Mouse (Mus musculus) liver, embryonic 14.5 days (tissue): ENCODE measurements around the gene Fgd6. TPM values are rescaled to one million over a fixed set of nuclear protein-coding genes. Genes with fewer than 3 reads are reported as not detected.

Source experiments
- ATAC-seq: fragments of 200-750 bp; cut with Nextera tagmentation; 2 replicates; pipeline ENCODE4 v1.8.0; 2017; ENCODE audit warnings: moderate number of reproducible peaks, mild to moderate bottlenecking, moderate library complexity; ENCODE audit not compliant: insufficient read depth
- DNase-seq, 3 experiments: peaks; one replicate each; pipeline ENCODE4 v3.0.0-alpha.2; 2012 to 2013; ENCODE audit warnings: low read depth in 3 of 3, low spot score in 3 of 3
- H3K27ac ChIP-seq: fragments of 300-500 bp; sonication (generic); 2 replicates; pipeline ENCODE4 v1.5.1; 2014; ENCODE audit warnings: moderate library complexity, mild to moderate bottlenecking, control low read depth, inconsistent platforms
- H3K27me3 ChIP-seq: fragments of 300-500 bp; sonication (generic); 2 replicates; pipeline ENCODE4 v1.6.1; 2014; ENCODE audit warnings: mild to moderate bottlenecking, low read length, moderate library complexity; ENCODE audit not compliant: control insufficient read depth, insufficient read depth
- H3K36me3 ChIP-seq: fragments of 300-500 bp; sonication (generic); replicated peaks from 2 replicates; pipeline ENCODE4 v1.6.1; 2014; ENCODE audit warnings: low read depth; ENCODE audit not compliant: control insufficient read depth, insufficient read depth
- H3K4me1 ChIP-seq, 2 experiments: fragments of 200-500 bp in 1 of 2; fragments of 300-500 bp in 1 of 2; sonication (generic) in 1 of 2; replicated peaks; 2 replicates each; pipeline ENCODE4 v1.6.1; 2012 to 2014; ENCODE audit warnings: antibody characterized with exemption in 1 of 2, inconsistent platforms in 1 of 2, low read length in 1 of 2; ENCODE audit not compliant: control insufficient read depth in 2 of 2, insufficient read depth in 2 of 2
- H3K4me2 ChIP-seq: fragments of 300-500 bp; sonication (generic); 2 replicates; pipeline ENCODE4 v1.6.1; 2014; ENCODE audit warnings: low read depth, mild to moderate bottlenecking, control low read depth, moderate library complexity
- H3K4me3 ChIP-seq, 2 experiments: fragments of 200-500 bp in 1 of 2; fragments of 300-500 bp in 1 of 2; sonication (generic) in 1 of 2; 2 replicates each; pipeline ENCODE4 v1.5.1; 2012 to 2014; ENCODE audit warnings: low read depth in 2 of 2, low read length in 2 of 2, mild to moderate bottlenecking in 2 of 2, control low read depth in 1 of 2, inconsistent platforms in 1 of 2, moderate library complexity in 1 of 2; ENCODE audit not compliant: insufficient read depth in 1 of 2
- H3K9ac ChIP-seq: fragments of 300-500 bp; sonication (generic); replicated peaks from 2 replicates; pipeline ENCODE4 v1.6.1; 2014; ENCODE audit warnings: mild to moderate bottlenecking, control low read depth, moderate library complexity
- H3K9me3 ChIP-seq: fragments of 300-500 bp; sonication (generic); 2 replicates; pipeline ENCODE4 v1.6.1; 2016; ENCODE audit warnings: low read length, mixed read lengths; ENCODE audit not compliant: control insufficient read depth
- CTCF ChIP-seq: IDR thresholded peaks from 2 replicates; pipeline ENCODE4 v1.5.1; 2016; ENCODE audit warnings: antibody characterized with exemption, low read depth, control low read depth
- EP300 ChIP-seq: IDR thresholded peaks from 2 replicates; pipeline ENCODE4 v1.6.1; 2016; ENCODE audit warnings: antibody characterized with exemption, low read depth
- WGBS: fragments of 180-500 bp; shearing (Covaris S2); extraction: QIAGEN DNeasy Blood & Tissue Kit; methylation state at CpG from one replicate; pipeline ENCODE4 v1.1.7; 2014; ENCODE audit not compliant: insufficient replicate concordance; 5-methylcytosine and 5-hydroxymethylcytosine counted together
- polyA plus RNA-seq, 2 experiments: library from polyadenylated mRNA; depleted of rRNA in 1 of 2; stranded (reverse) in 1 of 2; unstranded in 1 of 2; fragments of >200 nt; fragmentation: Nextera tagmentation in 1 of 2; extraction: Ambion mirVana in 1 of 2; gene quantifications; 2 replicates each; pipeline versions ENCODE4 v1.2.1 to v1.2.3; 2012 to 2014

The Fgd6 gene
- 2.5 and 2.9 TPM in 2 replicates for polyA plus RNA-seq (2012; rRNA removed)
- 2.4 and 2.9 TPM in 2 replicates for polyA plus RNA-seq (2014; fragmentation: Nextera tagmentation; extraction: Ambion mirVana)

GRCm38 (mm10) chr10:94035658-94036374 lies at the start of gene Fgd6, which contains the start of gene Vezt:
TSS of gene Fgd6 (plus strand) at chr10:94036001.
TSS of gene Vezt (minus strand) at chr10:94035817.
- peak; percentile 99 to 100 (median 100) for DNase-seq
- peak within 1 kb of the TSS; percentile 55 for H3K27ac ChIP-seq
- ATAC-seq: peak; percentile 96
- H3K4me2 ChIP-seq: peak within 1 kb of the TSS; percentile 82
- peak within 1 kb of the TSS; percentile 85 for H3K9ac ChIP-seq
- H3K4me3 ChIP-seq: peak within 1 kb of the TSS; percentile 66 to 92
- under 1% methylated on average over 77 of the region's 77 CpGs for WGBS
- H3K9me3 ChIP-seq: no peaks in the 10 kb centered on the region
- TF ChIP-seq CTCF (peak; percentile 86), EP300 (peak; percentile 21; the same call in 1 of the 2 replicates)
- H3K4me1 ChIP-seq: peaks cover 8 to 14% of the 10 kb centered on the region in 2 experiments
- no peaks in the 10 kb centered on the region for H3K27me3 ChIP-seq
- H3K36me3 ChIP-seq: no peaks in the 10 kb centered on the region

GRCm38 (mm10) chr10:93994136-93994535 lies 41.7 kb upstream of the Fgd6 start:
- no peak for ATAC-seq
- no peaks in the 10 kb centered on the region for H3K27me3 ChIP-seq
- no peak overlapping the region for H3K4me2 ChIP-seq
- TF ChIP-seq EP300 (no peak), CTCF (no peak)
- H3K27ac ChIP-seq: no peak overlapping the region
- H3K4me3 ChIP-seq: no peak overlapping the region
- 88% methylated on average over 10 of the region's 10 CpGs for WGBS
- peaks cover 18% of the 10 kb centered on the region for H3K36me3 ChIP-seq
- no peak overlapping the region for H3K9ac ChIP-seq
- H3K9me3 ChIP-seq: no peaks in the 10 kb centered on the region
- DNase-seq: no peak
- no peaks in the 10 kb centered on the region for H3K4me1 ChIP-seq

DNA sequence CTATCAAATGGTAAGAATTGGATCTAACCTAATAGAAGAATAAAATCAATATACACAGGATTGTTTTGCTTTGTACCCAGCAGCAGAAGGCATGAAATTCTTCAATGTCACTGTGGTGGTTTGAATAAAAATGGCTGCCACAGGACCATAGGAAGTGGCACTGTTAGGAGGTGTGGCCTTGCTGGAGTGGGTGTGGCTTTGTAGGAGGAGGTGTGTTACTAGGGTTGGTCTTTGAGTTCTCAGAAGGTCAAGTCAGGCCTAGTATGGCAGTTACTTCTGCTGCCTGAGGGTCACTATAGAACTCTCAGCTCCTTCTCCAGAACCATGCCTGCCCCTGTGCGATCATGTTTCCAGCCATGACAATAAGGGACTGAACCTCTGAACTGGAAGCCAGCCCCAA lies 40.7 kb upstream of the Fgd6 start:
- ATAC-seq: no peak
- H3K27ac ChIP-seq: no peak overlapping the region
- peaks cover 18% of the 10 kb centered on the region for H3K36me3 ChIP-seq

GRCm38 (mm10) chr10:93999357-93999756 lies 36.4 kb upstream of the Fgd6 start:
- 43% methylated on average over 1 of the region's 1 CpGs for WGBS
- Histone ChIP-seq H3K4me1 (no peaks in the 10 kb centered on the region), H3K27me3 (no peaks in the 10 kb centered on the region), H3K9me3 (no peaks in the 10 kb centered on the region), H3K4me3 (no peak overlapping the region), H3K9ac (no peak overlapping the region), H3K27ac (no peak overlapping the region), H3K36me3 (peaks cover 25% of the 10 kb centered on the region), H3K4me2 (no peak overlapping the region)
- DNase-seq (no peak), ATAC-seq (no peak)
- no peak for TF ChIP-seq CTCF
- TF ChIP-seq EP300: no peak

More for the DNA sequence above, 40.7 kb upstream of the Fgd6 start:
- H3K4me2 ChIP-seq: no peak overlapping the region
- no peak for TF ChIP-seq CTCF
- TF ChIP-seq EP300: no peak
- no peak overlapping the region for H3K4me3 ChIP-seq
- H3K9me3 ChIP-seq: no peaks in the 10 kb centered on the region
- WGBS: 91% methylated on average over 1 of the region's 1 CpGs
- no peak for DNase-seq
- H3K4me1 ChIP-seq: no peaks in the 10 kb centered on the region
- no peak overlapping the region for H3K9ac ChIP-seq
- H3K27me3 ChIP-seq: no peaks in the 10 kb centered on the region

- Histone ChIP-seq H3K9me3 (no peaks in the 10 kb centered on the region), H3K4me2 (no peak overlapping the region), H3K9ac (no peak overlapping the region), H3K36me3 (peaks cover 23% of the 10 kb centered on the region), H3K27me3 (no peaks in the 10 kb centered on the region), H3K27ac (no peak overlapping the region), H3K4me1 (no peaks in the 10 kb centered on the region), H3K4me3 (no peak overlapping the region)
- WGBS: 57% methylated on average over 10 of the region's 10 CpGs
- TF ChIP-seq EP300: no peak
- TF ChIP-seq CTCF: no peak
- no peak for ATAC-seq
- DNase-seq: no peak
Measured at GRCm38 (mm10) chr10:94000223-94000622, 35.6 kb upstream of the Fgd6 start.
